Mouse (Mus musculus): ENCODE data around the gene Ugt1a2.

DNA sequence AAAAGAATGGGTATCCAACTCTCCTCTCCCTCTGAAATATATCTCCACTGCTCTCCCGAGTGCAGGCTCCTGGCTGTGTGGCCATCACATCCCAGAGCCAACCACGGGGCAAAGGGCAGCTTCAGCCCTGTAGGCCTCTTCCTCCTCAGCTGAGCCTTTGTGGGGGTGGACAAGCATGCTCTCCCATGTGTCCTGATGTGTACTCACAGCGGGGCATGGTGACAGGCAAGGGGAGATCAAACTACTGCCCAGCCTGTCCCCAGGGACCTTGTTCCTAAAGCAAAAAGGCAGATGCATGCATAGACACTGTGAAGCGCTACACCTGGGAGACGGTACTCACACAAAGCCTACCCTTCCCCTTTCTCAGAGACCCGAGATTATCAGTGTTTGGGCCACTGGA, 59.7 kb downstream of the Ugt1a2 start:
- TF ChIP-seq POLR2A (IDR thresholded peaks at IDR 0.05; ENCODE audit: low read depth, low read length) (no peak), CTCF (IDR thresholded peaks at IDR 0.05; ENCODE audit: extremely low read depth, insufficient read length, insufficient replicate concordance, low read depth, low read length) (no peak)
